In genomic region chr14:67574346-67574949, GRCm38 (mm10) we compare ENCODE assay signal across 14 mouse cellular contexts.
DNase-seq lines count a peak whose midpoint lies in the region; ATAC-seq lines count a peak whose summit lies in the region.
"Had no signal": no experiment of that assay in that cellular context is flagged by ENCODE, and none has a peak within 500 bp of the region (broad histone marks: within the 10 kb centered on the region; RNA-seq: fewer than 3 reads in every experiment).

No protein-coding gene starts in this region.

- H3K27me3 ChIP-seq in kidney, embryonic 14.5 days (ENCODE audit: control insufficient read depth, insufficient read depth, low read length): no peaks in the 10 kb centered on the region

- peaks cover 4% of the 10 kb centered on the region for H3K9me3 ChIP-seq in kidney, embryonic 14.5 days (ENCODE audit: control insufficient read depth, low read length)
- H3K9me3 ChIP-seq: embryonic facial prominence, embryonic 15.5 days; hindbrain, embryonic 12.5 days had no signal

- no peak overlapping the region for H3K27ac ChIP-seq in kidney, embryonic 14.5 days (ENCODE audit: low read depth, low read length)
- H3K27ac ChIP-seq: embryonic facial prominence, embryonic 15.5 days; forebrain, embryonic 12.5 days; hindbrain, embryonic 12.5 days; kidney, postnatal 0 days had no signal

- H3K4me2 ChIP-seq in kidney, embryonic 14.5 days (replicated peaks; ENCODE audit: low read depth, low read length): no peak overlapping the region
- H3K4me2 ChIP-seq: embryonic facial prominence, embryonic 15.5 days; forebrain, embryonic 12.5 days; hindbrain, embryonic 12.5 days had no signal

- 56% methylated on average over 7 of the region's 7 CpGs for WGBS in kidney, embryonic 14.5 days

- ATAC-seq in kidney, embryonic 14.5 days (ENCODE audit: low FRiP score, low TSS enrichment): no peak

- no peak overlapping the region for H3K9ac ChIP-seq in kidney, embryonic 14.5 days (ENCODE audit: low read depth, low read length)
- H3K9ac ChIP-seq: embryonic facial prominence, embryonic 15.5 days; forebrain, embryonic 12.5 days; hindbrain, embryonic 12.5 days had no signal

- peak; percentile 13 to 53 for DNase-seq in cerebellum, postnatal 25 days
- no peak for DNase-seq in cerebellum, adult 9-11 months
- peak; percentile 6 for DNase-seq in kidney, postnatal 14 days
- peak; percentile 14 for DNase-seq in ovary, postnatal 14 days (ENCODE audit: low spot score)
- DNase-seq in ovary, postnatal 36 days (ENCODE audit: low spot score): no peak
- DNase-seq in fibroblast of lung, adult 2 months (ENCODE audit: low read depth): peak; percentile 20
- DNase-seq in spleen, adult 12 weeks (ENCODE audit: low spot score): no peak
- DNase-seq: midbrain, embryonic 14.5 days; thymus, postnatal 4 days had no signal

- H3K4me1 ChIP-seq in kidney, embryonic 14.5 days (ENCODE audit: control insufficient read depth, insufficient read depth, low read length): peaks cover 6% of the 10 kb centered on the region; the same call in 1 of the 2 replicates

- H3K4me3 ChIP-seq in kidney, embryonic 14.5 days (ENCODE audit: low read length): no peak overlapping the region
- H3K4me3 ChIP-seq: embryonic facial prominence, embryonic 15.5 days; forebrain, embryonic 12.5 days; hindbrain, embryonic 12.5 days had no signal

- no peaks in the 10 kb centered on the region for H3K36me3 ChIP-seq in kidney, embryonic 14.5 days (ENCODE audit: control insufficient read depth, insufficient read depth, low read length)
- H3K36me3 ChIP-seq: embryonic facial prominence, embryonic 15.5 days; forebrain, embryonic 12.5 days; hindbrain, embryonic 12.5 days had no signal

Comparison
In these comparisons a context has a peak if more than half of its experiments do, and no peak if none do; other contexts are left out.
1. DNase-seq: peak in cerebellum, postnatal 25 days (2 of 2), kidney, postnatal 14 days (single experiment), ovary, postnatal 14 days (single experiment) and fibroblast of lung, adult 2 months (single experiment); none in cerebellum, adult 9-11 months (single experiment), ovary, postnatal 36 days (single experiment) and spleen, adult 12 weeks (single experiment).